Mouse (Mus musculus) kidney, postnatal 10 days (tissue): ENCODE results near the gene Polr2f.

Experiments used
- DNase-seq: peaks from one replicate; pipeline ENCODE4 v3.0.0; 2021; ENCODE audit warnings: mixed read lengths

Polr2f gene

DNA sequence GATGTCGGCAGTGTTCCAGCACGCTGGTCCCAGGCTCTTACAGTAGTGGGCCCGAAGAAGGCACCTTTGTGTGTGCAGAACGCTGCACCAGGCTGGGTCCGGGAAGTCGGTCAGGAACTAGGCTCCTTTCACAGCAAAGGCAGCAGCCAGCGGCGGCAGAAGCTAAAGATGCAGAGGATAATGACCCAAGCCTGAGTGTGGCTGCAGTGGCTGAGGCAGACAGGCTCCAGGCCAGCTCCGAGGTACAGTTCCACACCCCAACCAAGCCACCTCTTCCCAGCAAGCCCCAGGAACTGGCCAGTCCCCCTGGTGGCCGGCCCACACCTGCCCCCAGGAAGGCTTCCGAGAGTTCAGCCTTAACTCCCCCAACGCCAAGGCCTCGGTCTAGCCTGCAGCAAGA is 18.3 kb upstream of the Polr2f start:
- no peak for DNase-seq

- DNase-seq: no peak
These were observed 17.1 kb upstream of the Polr2f start for GRCm38 (mm10) chr15:79123751-79124150.

DNA sequence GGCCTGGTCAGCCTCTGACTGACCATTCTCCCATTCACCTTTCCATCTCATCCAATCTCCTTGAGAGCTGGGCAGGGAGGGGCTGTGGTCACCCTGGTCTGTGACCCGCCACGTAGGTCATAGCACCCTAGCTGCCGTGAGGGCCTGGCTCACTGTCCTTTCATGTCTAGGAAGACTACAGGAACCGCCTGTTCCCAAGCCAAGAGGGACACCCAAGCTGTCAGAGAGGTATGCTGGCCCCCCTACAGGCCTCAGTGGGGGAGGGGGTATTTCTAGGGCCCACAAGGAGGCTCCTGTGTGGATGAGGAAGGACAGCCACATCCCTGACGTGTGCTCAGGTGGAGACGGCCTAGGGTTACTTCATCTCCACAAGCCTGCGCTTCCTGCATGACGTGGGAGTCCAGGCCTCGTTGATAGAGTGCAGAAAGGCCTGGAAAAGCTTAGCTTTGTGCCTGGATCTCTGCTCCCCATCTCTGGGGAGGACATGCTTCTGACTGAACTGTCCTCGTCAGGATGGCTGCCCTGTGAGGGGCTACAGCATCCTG is 16.4 kb upstream of the Polr2f start:
- DNase-seq: no peak

GRCm38 (mm10) chr15:79126217-79126932 is 14.4 kb upstream of the Polr2f start:
- DNase-seq: peak; percentile 73

DNA sequence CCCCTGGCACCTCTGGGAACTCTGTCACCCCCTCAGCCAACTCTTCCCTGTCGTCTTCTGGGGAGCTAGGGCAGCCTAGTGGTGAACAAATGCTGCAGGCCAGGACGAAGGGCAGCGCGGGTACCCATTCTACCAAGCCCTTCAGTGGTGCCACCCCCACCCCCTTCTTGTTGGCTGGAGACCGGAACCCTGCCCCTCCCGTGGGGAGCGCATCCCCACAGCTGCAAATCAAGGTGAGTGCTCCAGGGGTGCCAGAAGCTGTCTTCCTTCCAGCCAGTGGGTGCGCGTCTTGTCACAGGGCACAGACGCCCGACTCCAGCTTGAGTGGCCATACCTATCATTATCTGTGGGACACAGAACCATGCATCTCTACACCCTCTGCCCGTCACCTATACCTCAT is 13.7 kb upstream of the Polr2f start:
- no peak for DNase-seq

DNA sequence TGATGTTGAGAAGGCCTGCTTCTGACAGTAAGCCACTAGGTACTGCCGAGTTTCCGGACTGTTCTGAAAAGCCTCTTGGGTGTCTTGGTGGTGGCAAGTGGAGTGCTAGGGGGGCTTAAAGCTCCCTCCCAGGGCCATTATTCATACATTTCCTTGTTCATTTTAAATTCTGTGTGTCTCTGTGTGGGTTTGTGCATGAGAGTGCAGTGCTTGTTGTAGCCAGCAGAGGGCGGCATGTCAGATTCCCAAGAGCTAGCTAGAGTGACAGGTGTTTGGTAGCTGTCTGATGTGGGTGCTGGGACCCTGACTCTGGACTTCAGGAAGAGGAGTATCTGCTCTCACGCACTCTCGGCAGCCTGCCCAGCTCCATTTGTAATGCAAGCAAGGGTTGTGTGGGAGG is 12.6 kb upstream of the Polr2f start:
- no peak for DNase-seq

DNA sequence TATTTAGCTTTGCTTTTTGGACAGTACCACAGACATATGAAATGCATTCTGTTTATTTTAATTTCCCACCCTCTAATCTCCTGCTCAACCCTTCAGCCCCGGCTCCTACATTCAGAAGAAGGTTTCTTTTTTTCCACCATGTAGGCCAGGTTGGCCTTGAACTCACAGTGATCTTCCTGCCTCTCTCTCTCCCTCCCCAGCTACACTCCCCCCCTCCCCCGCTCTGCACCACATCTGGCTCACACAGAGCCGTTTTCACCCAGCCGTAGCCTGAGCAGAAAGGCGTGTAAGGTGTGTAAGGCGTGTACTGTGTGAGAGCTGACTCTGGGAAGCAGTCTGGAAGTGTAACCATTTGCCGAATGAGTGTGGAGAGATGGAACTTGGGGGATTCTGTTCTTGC is 11.5 kb upstream of the Polr2f start:
- no peak for DNase-seq

DNA sequence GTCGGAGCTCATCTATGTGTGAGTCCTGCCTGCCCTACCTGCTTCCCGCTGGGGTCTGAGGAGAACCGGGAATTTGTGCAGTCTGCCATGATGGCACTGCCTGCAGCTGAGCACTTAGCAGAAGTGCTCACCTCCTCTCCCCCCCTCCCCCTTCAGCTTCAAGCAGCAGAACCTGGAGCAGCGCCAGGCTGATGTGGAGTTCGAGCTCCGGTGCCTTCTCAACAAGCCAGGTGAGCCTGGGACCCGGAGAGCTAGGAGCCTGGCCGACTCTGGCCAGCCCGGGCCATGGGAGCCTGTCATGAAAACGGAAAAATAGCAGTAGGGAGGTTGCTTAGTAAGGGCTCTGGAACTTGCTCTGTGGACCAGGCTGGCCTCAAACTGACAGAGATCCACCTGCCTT is 10.0 kb upstream of the Polr2f start:
- DNase-seq: peak; percentile 63

DNA sequence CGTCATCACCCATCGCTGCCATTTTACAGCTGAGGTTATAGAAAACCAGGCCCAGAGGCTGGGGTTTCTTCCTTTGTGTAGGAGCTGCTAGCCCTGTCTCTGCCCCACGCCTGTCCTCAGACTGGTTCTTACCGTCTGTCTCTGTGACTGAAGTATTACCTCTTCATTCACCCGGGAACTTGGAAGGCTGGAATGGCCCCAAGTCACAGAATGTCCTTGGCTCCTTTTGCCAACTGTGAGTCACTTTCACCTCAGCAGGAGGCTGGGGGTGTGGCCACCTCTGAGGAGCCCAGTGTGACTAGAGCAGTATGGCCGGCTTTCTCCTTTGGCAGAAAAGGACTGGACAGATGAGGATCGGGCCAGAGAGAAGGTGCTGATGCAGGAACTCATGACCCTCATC is 9.4 kb upstream of the Polr2f start:
- DNase-seq: peak; percentile 70

- DNase-seq: peak; percentile 69
These were observed 7.6 kb upstream of the Polr2f start for GRCm38 (mm10) chr15:79133191-79133661.

GRCm38 (mm10) chr15:79134496-79135270 is 6.1 kb upstream of the Polr2f start:
- DNase-seq: no peak

- no peak for DNase-seq
These were observed 5.5 kb upstream of the Polr2f start for GRCm38 (mm10) chr15:79135332-79135731.

- DNase-seq: no peak
These were observed 4.8 kb upstream of the Polr2f start for GRCm38 (mm10) chr15:79135783-79136575.

GRCm38 (mm10) chr15:79139640-79140039 is 1.2 kb upstream of the Polr2f start:
- no peak for DNase-seq

- no peak for DNase-seq
These were observed 733 bp downstream of the Polr2f start for GRCm38 (mm10) chr15:79141566-79141917.

DNA sequence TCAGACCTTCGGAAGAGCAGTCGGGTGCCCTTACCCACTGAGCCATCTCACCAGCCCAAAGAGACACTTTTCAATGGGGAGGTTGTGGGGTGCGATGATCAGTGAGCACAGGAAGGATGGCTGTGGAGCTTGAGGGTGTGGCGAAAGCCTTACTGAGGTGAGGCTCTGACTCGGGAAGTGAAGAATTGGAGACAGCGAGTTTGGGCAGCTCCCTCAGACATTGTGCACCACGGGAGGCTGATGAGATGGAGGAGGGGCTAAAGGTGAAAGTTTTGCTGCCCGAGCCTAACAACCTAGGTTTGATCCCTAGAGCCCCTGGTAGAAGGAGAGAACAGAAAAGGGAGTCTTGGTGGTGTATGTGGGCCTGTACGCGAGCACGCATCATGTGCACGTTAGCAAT is 2.5 kb downstream of the Polr2f start:
- no peak for DNase-seq

GRCm38 (mm10) chr15:79144021-79144420 is 3.2 kb downstream of the Polr2f start:
- DNase-seq: no peak

DNA sequence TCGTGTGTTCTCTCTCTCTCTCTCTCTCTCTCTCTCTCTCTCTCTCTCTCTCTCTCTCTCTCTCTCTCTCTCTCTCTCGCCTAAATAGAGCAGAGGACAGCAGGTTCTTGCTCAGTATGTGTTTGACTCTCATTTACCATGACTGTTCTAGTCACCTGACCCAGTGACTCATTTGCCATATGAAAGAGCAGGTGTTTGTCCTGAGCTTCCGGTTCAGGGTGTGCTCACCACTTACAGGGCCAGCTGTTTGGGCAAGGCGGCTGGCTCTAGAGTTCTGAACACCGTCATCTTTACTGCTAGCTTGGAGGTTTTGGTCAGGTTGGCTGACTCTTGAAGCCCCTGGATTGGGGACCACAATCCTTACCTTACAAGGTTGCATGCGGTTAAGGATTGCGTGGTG is 4.7 kb downstream of the Polr2f start:
- DNase-seq: no peak

GRCm38 (mm10) chr15:79148533-79148932 is 7.7 kb downstream of the Polr2f start:
- DNase-seq: peak; percentile 93

DNA sequence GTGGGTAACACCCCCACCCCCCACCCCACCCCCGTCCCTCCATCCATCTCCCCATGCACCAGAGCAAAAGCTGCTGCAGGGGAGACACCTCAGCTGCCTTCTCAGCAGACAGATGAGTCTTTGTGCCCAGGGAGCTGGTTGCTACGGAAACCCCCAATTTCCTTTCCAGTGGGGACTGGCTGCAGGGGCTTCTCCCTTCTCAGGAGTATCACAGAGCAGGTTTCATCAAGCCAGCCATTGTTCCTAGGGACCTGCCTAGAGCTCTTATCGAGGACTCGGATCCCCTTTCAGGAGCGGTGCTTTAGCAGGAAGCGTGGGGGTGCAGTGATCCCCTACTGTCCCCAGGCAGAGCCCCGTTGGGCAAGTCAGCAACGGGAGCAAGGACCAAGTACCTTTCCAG is 11.1 kb downstream of the Polr2f start:
- no peak for DNase-seq

- no peak for DNase-seq
These were observed 11.9 kb downstream of the Polr2f start for GRCm38 (mm10) chr15:79152709-79153108.

DNA sequence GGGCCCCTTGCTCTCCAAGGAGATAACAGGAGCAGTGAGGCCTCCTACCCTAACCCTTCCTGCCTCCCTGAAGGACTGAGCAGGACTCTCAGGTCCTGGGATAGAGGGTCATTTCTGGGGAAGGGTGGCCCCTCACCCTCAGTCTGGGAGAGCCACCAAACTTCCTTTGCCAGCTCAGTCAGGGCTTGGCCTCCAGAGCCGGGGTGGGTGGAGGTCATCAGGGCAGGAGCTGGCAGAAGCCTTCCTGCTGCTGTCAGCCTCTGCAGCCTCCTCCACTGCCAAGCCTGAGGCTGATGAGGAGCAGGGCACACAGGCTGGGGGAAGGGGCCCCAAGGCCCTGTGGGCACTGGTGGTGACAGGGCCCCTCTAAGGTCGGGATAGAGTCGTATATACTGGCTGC is 14.8 kb downstream of the Polr2f start:
- DNase-seq: no peak

DNA sequence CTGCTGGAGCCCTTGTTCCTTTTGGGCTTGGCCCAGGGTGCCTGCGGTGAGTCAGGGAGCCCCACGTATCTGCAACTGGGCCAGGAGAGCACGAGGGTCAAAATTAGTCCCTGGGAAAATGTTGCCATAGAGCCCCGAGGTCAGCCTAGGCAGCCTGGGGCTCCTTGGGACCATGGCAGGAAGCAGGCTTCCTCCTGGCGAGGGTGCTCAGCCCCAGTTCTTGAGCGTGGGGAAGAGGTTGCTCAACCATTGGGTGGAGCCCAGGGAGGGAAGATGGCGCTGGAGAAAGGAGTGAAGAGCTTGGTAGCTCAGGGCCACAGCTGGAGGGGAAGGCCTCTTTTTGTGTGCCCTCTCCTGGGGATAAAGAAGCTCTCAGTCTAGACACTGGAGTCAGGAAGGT is 21.5 kb downstream of the Polr2f start:
- no peak for DNase-seq
